Comparison of ENCODE assay signal across 7 mouse cellular contexts in genomic region chr1:172489585-172490250, GRCm38 (mm10). TPM values are rescaled to one million over a fixed set of nuclear protein-coding genes. Genes with fewer than 3 reads are reported as not detected.
DNase-seq lines count a peak whose midpoint lies in the region; ATAC-seq and TF ChIP-seq lines count a peak whose summit lies in the region.

No protein-coding gene starts in this region.

- peak; percentile 47 for ATAC-seq in lung, embryonic 14.5 days (ENCODE audit: insufficient read depth)
- no peak for ATAC-seq in heart, embryonic 16.5 days (replicated peaks; ENCODE audit: extremely low read depth, insufficient read depth, low FRiP score)
- peak; percentile 27; the same call in 1 of the 2 replicates for ATAC-seq in liver, embryonic 13.5 days (ENCODE audit: low read depth)
- ATAC-seq in stomach, embryonic 14.5 days (ENCODE audit: insufficient number of reproducible peaks, insufficient read depth, low FRiP score, low read depth): no peak

- TF ChIP-seq POLR2A in lung, adult 2 months (IDR thresholded peaks at IDR 0.05; ENCODE audit: borderline replicate concordance, extremely low read depth, low read depth, low read length): no peak

- H3K27ac ChIP-seq in lung, embryonic 14.5 days (ENCODE audit: low read depth): no peak overlapping the region
- no peak overlapping the region for H3K27ac ChIP-seq in heart, embryonic 16.5 days (ENCODE audit: low read length)
- no peak overlapping the region for H3K27ac ChIP-seq in liver, embryonic 13.5 days
- no peak overlapping the region for H3K27ac ChIP-seq in stomach, embryonic 14.5 days (ENCODE audit: low read length)

- H3K9ac ChIP-seq in lung, embryonic 14.5 days: no peak overlapping the region
- H3K9ac ChIP-seq in heart, embryonic 16.5 days (ENCODE audit: low read length): no peak overlapping the region; the same call in 1 of the 2 replicates
- no peak overlapping the region for H3K9ac ChIP-seq in liver, embryonic 13.5 days
- H3K9ac ChIP-seq in stomach, embryonic 14.5 days (replicated peaks; ENCODE audit: low read depth, low read length): no peak overlapping the region

- H3K27me3 ChIP-seq in lung, embryonic 14.5 days (ENCODE audit: insufficient read depth, low read length): no peaks in the 10 kb centered on the region
- H3K27me3 ChIP-seq in heart, embryonic 16.5 days (ENCODE audit: control insufficient read depth, insufficient read depth, low read length): no peaks in the 10 kb centered on the region
- peaks cover 6% of the 10 kb centered on the region for H3K27me3 ChIP-seq in liver, embryonic 13.5 days
- H3K27me3 ChIP-seq in stomach, embryonic 14.5 days (ENCODE audit: control insufficient read depth, insufficient read depth, low read length): no peaks in the 10 kb centered on the region

- 49% methylated on average over 12 of the region's 12 CpGs for WGBS in lung, embryonic 14.5 days
- WGBS in lung, adult 2 months: 56% methylated on average over 12 of the region's 12 CpGs
- 53% methylated on average over 12 of the region's 12 CpGs for WGBS in heart, embryonic 16.5 days
- WGBS in liver, embryonic 13.5 days (ENCODE audit: insufficient replicate concordance): 42% methylated on average over 12 of the region's 12 CpGs
- 59% methylated on average over 12 of the region's 12 CpGs for WGBS in stomach, embryonic 14.5 days

- no peaks in the 10 kb centered on the region for H3K4me1 ChIP-seq in lung, embryonic 14.5 days (ENCODE audit: insufficient read depth)
- no peaks in the 10 kb centered on the region for H3K4me1 ChIP-seq in lung, adult 2 months (ENCODE audit: control insufficient read depth, insufficient read depth, low read length)
- H3K4me1 ChIP-seq in heart, embryonic 16.5 days (ENCODE audit: control insufficient read depth, insufficient read depth, low read length): peaks cover 3% of the 10 kb centered on the region; the same call in 1 of the 2 replicates
- peaks cover 6% of the 10 kb centered on the region; the same call in 1 of the 2 replicates for H3K4me1 ChIP-seq in liver, embryonic 13.5 days (replicated peaks)
- H3K4me1 ChIP-seq in stomach, embryonic 14.5 days (ENCODE audit: control insufficient read depth, insufficient read depth, low read length): peaks cover 21% of the 10 kb centered on the region; the same call in 1 of the 2 replicates

- no peak for TF ChIP-seq CTCF in lung, embryonic 14.5 days (IDR thresholded peaks at IDR 0.05; ENCODE audit: low read depth)
- no peak for TF ChIP-seq CTCF in lung, adult 2 months (IDR thresholded peaks at IDR 0.05; ENCODE audit: insufficient read depth, low read length)

- H3K9me3 ChIP-seq in lung, embryonic 14.5 days (ENCODE audit: low read depth, low read length): no peaks in the 10 kb centered on the region
- no peaks in the 10 kb centered on the region for H3K9me3 ChIP-seq in heart, embryonic 16.5 days (replicated peaks; ENCODE audit: control insufficient read depth, low read length)
- no peaks in the 10 kb centered on the region for H3K9me3 ChIP-seq in liver, embryonic 13.5 days (replicated peaks)
- H3K9me3 ChIP-seq in stomach, embryonic 14.5 days (ENCODE audit: control insufficient read depth, low read depth, low read length): no peaks in the 10 kb centered on the region

- H3K4me2 ChIP-seq in lung, embryonic 14.5 days: peak overlapping the region; percentile 42
- H3K4me2 ChIP-seq in heart, embryonic 16.5 days (ENCODE audit: low read depth, low read length): peak overlapping the region; percentile 70
- peak overlapping the region; percentile 44 for H3K4me2 ChIP-seq in liver, embryonic 13.5 days
- H3K4me2 ChIP-seq in stomach, embryonic 14.5 days (replicated peaks; ENCODE audit: low read depth, low read length): peak overlapping the region; percentile 37; the same call in 1 of the 2 replicates

- peaks cover 45% of the 10 kb centered on the region; the same call in 1 of the 2 replicates for H3K36me3 ChIP-seq in lung, embryonic 14.5 days (ENCODE audit: insufficient read depth)
- no peaks in the 10 kb centered on the region for H3K36me3 ChIP-seq in heart, embryonic 16.5 days (ENCODE audit: control insufficient read depth, insufficient read depth)
- no peaks in the 10 kb centered on the region for H3K36me3 ChIP-seq in liver, embryonic 13.5 days
- H3K36me3 ChIP-seq in stomach, embryonic 14.5 days (ENCODE audit: control insufficient read depth, insufficient read depth, low read length): peaks cover 19% of the 10 kb centered on the region; the same call in 1 of the 2 replicates

- no peak for DNase-seq in lung, embryonic 14.5 days
- no peak for DNase-seq in lung, adult 2 months
- DNase-seq in liver, embryonic 13.5 days: no peak
- DNase-seq in ovary, postnatal 14 days (ENCODE audit: low spot score): no peak
- no peak for DNase-seq in lung, postnatal 14 days

- H3K4me3 ChIP-seq in lung, embryonic 14.5 days (ENCODE audit: low read depth, low read length): no peak overlapping the region
- no peak overlapping the region for H3K4me3 ChIP-seq in lung, adult 2 months (replicated peaks; ENCODE audit: extremely low read depth, low read depth, low read length)
- peak overlapping the region; percentile 44 for H3K4me3 ChIP-seq in heart, embryonic 16.5 days (ENCODE audit: low read length)
- 0 out of 2 replicates have a peak overlapping the region, but pooled peaks have one; percentile 19 for H3K4me3 ChIP-seq in liver, embryonic 13.5 days (replicated peaks)
- H3K4me3 ChIP-seq in stomach, embryonic 14.5 days (ENCODE audit: low read depth, low read length): peak overlapping the region; percentile 17; the same call in 1 of the 2 replicates

RNA-seq across cellular contexts. Expression of gene Igsf9, which starts 8.1 kb away (rescaled TPM):
- polyA plus RNA-seq in lung, embryonic 14.5 days (2014; fragmentation: Nextera tagmentation; extraction: Ambion mirVana): 23.5 and 26.0 TPM in 2 replicates
- polyA plus RNA-seq in lung, adult 2 months (2012; rRNA removed): 11.1 and 11.8 TPM in 2 replicates
- 3.3 and 4.8 TPM in 2 replicates for polyA plus RNA-seq in heart, embryonic 16.5 days (2015; fragmentation: Nextera tagmentation; extraction: Ambion mirVana)
- polyA plus RNA-seq in liver, embryonic 13.5 days (2015; fragmentation: Nextera tagmentation; extraction: Ambion mirVana): 1.6 and 2.5 TPM in 2 replicates
- 41.5 and 48.1 TPM in 2 replicates for polyA plus RNA-seq in stomach, embryonic 14.5 days (2014; fragmentation: Nextera tagmentation; extraction: Ambion mirVana)

RNA-seq across cellular contexts. Expression of gene Tagln2, which starts 10.1 kb away (rescaled TPM):
- polyA plus RNA-seq in lung, embryonic 14.5 days (2014; fragmentation: Nextera tagmentation; extraction: Ambion mirVana): 395 and 407 TPM in 2 replicates
- polyA plus RNA-seq in lung, adult 2 months (2012; rRNA removed): 585 and 594 TPM in 2 replicates
- 323 and 328 TPM in 2 replicates for polyA plus RNA-seq in heart, embryonic 16.5 days (2015; fragmentation: Nextera tagmentation; extraction: Ambion mirVana)
- polyA plus RNA-seq in liver, embryonic 13.5 days (2015; fragmentation: Nextera tagmentation; extraction: Ambion mirVana): 127 and 145 TPM in 2 replicates
- polyA plus RNA-seq in stomach, embryonic 14.5 days (2014; fragmentation: Nextera tagmentation; extraction: Ambion mirVana): 188 and 196 TPM in 2 replicates

RNA-seq across cellular contexts. Expression of gene Slamf9, which starts 14.6 kb away (rescaled TPM):
- 0.32 and 1.0 TPM in 2 replicates for polyA plus RNA-seq in lung, embryonic 14.5 days (2014; fragmentation: Nextera tagmentation; extraction: Ambion mirVana)
- polyA plus RNA-seq in lung, adult 2 months (2012; rRNA removed): 10.6 and 15.2 TPM in 2 replicates
- 0.77 and 0.95 TPM in 2 replicates for polyA plus RNA-seq in heart, embryonic 16.5 days (2015; fragmentation: Nextera tagmentation; extraction: Ambion mirVana)
- 1.5 and 1.9 TPM in 2 replicates for polyA plus RNA-seq in liver, embryonic 13.5 days (2015; fragmentation: Nextera tagmentation; extraction: Ambion mirVana)
- polyA plus RNA-seq in stomach, embryonic 14.5 days (2014; fragmentation: Nextera tagmentation; extraction: Ambion mirVana): 0.43 and 0.45 TPM in 2 replicates

RNA-seq across cellular contexts. Expression of gene Cfap45, which starts 30.9 kb away (rescaled TPM):
- polyA plus RNA-seq in lung, embryonic 14.5 days (2014; fragmentation: Nextera tagmentation; extraction: Ambion mirVana): 4.2 and 5.1 TPM in 2 replicates
- 7.1 and 7.3 TPM in 2 replicates for polyA plus RNA-seq in lung, adult 2 months (2012; rRNA removed)
- polyA plus RNA-seq in heart, embryonic 16.5 days (2015; fragmentation: Nextera tagmentation; extraction: Ambion mirVana): 3.0 and 3.2 TPM in 2 replicates
- polyA plus RNA-seq in liver, embryonic 13.5 days (2015; fragmentation: Nextera tagmentation; extraction: Ambion mirVana): 0.17 and 0.44 TPM in 2 replicates
- 1.9 and 2.9 TPM in 2 replicates for polyA plus RNA-seq in stomach, embryonic 14.5 days (2014; fragmentation: Nextera tagmentation; extraction: Ambion mirVana)

Comparison
In these comparisons a context has a peak if more than half of its experiments do, and no peak if none do; other contexts are left out.
1. ATAC-seq: peak in lung, embryonic 14.5 days (single experiment) and liver, embryonic 13.5 days (single experiment); none in heart, embryonic 16.5 days (single experiment) and stomach, embryonic 14.5 days (single experiment).
2. H3K4me3 ChIP-seq: peak in heart, embryonic 16.5 days (single experiment), liver, embryonic 13.5 days (single experiment) and stomach, embryonic 14.5 days (single experiment); none in lung, embryonic 14.5 days (single experiment) and lung, adult 2 months (single experiment).
3. Peak in every context shown above with its lines, with median percentiles within 50 percentile points of each other: H3K4me2 ChIP-seq.